Mouse (Mus musculus): ENCODE results near the gene Armc12. TPM values are rescaled to one million over a fixed set of nuclear protein-coding genes. Genes with fewer than 3 reads are reported as not detected.

Gene Armc12
- polyA plus RNA-seq, 1 experiment from 2014 or later = not detected

Small RNAs within 50 kb of the gene (microRNA-seq; reads per million reads assigned to microRNA genes)
- gene Gm25195 (not detected), gene Mir6969 (not detected)

Other genes with a start within 250 kb of the Armc12 start
- 36.5 and 44.5 TPM in 2 replicates for gene Fance, start 217.3 kb upstream of the Armc12 start, polyA plus RNA-seq (2016; fragmentation: Nextera tagmentation; extraction: Ambion mirVana)
- gene Rpl10a, start 202.3 kb upstream of the Armc12 start, polyA plus RNA-seq (2016; fragmentation: Nextera tagmentation; extraction: Ambion mirVana) = 535 and 537 TPM in 2 replicates
- 11.3 and 13.2 TPM in 2 replicates for gene Tead3, start 180.0 kb upstream of the Armc12 start, polyA plus RNA-seq (2016; fragmentation: Nextera tagmentation; extraction: Ambion mirVana)
- 6.3 and 8.6 TPM in 2 replicates for gene Tulp1, start 165.6 kb upstream of the Armc12 start, polyA plus RNA-seq (2016; fragmentation: Nextera tagmentation; extraction: Ambion mirVana)
- 36.2 and 42.4 TPM in 2 replicates for gene Fkbp5, start 13.3 kb upstream of the Armc12 start, polyA plus RNA-seq (2016; fragmentation: Nextera tagmentation; extraction: Ambion mirVana)
- not detected in 2 replicates for gene Clpsl2, start 18.6 kb downstream of the Armc12 start, polyA plus RNA-seq (2016; fragmentation: Nextera tagmentation; extraction: Ambion mirVana)
- gene Clps, start 30.0 kb downstream of the Armc12 start, polyA plus RNA-seq (2016; fragmentation: Nextera tagmentation; extraction: Ambion mirVana) = not detected in 2 replicates
- gene Lhfpl5, start 44.8 kb downstream of the Armc12 start, polyA plus RNA-seq (2016; fragmentation: Nextera tagmentation; extraction: Ambion mirVana) = 0.46 and 0.89 TPM in 2 replicates
- 102 and 108 TPM in 2 replicates for gene Srpk1, start 91.9 kb downstream of the Armc12 start, polyA plus RNA-seq (2016; fragmentation: Nextera tagmentation; extraction: Ambion mirVana)
- 0.78 and 0.79 TPM in 2 replicates for gene Slc26a8, start 159.4 kb downstream of the Armc12 start, polyA plus RNA-seq (2016; fragmentation: Nextera tagmentation; extraction: Ambion mirVana)
- 48.9 and 50.8 TPM in 2 replicates for gene Mapk14, start 160.5 kb downstream of the Armc12 start, polyA plus RNA-seq (2016; fragmentation: Nextera tagmentation; extraction: Ambion mirVana)
- gene AC170998.1, start 195.3 kb downstream of the Armc12 start, polyA plus RNA-seq (2016; fragmentation: Nextera tagmentation; extraction: Ambion mirVana) = 4.0 and 4.3 TPM in 2 replicates
- gene Mapk13, start 238.5 kb downstream of the Armc12 start, polyA plus RNA-seq (2016; fragmentation: Nextera tagmentation; extraction: Ambion mirVana) = 13.5 and 15.6 TPM in 2 replicates

All from limb, embryonic 12.5 days (tissue).